Mouse (Mus musculus) bone marrow macrophage, adult 2 months (primary cell): ENCODE measurements around the gene Dyrk1a. TPM values are rescaled to one million over a fixed set of nuclear protein-coding genes. Genes with fewer than 3 reads are reported as not detected.

ENCODE experiments used
- H3K27ac ChIP-seq: 2 replicates; pipeline ENCODE4 v1.5.1; 2012; ENCODE audit warnings: low read depth, low read length; ENCODE audit not compliant: insufficient read depth
- H3K4me1 ChIP-seq: 2 replicates; pipeline ENCODE4 v1.6.1; 2012; ENCODE audit warnings: low read length; ENCODE audit not compliant: control insufficient read depth, insufficient read depth
- H3K4me3 ChIP-seq: 2 replicates; pipeline ENCODE4 v1.5.1; 2012; ENCODE audit warnings: mild to moderate bottlenecking, low read length, moderate library complexity; ENCODE audit not compliant: insufficient read depth
- CTCF ChIP-seq: IDR thresholded peaks from 2 replicates; pipeline ENCODE4 v1.5.1; 2012; ENCODE audit warnings: low read depth, mild to moderate bottlenecking, low read length, moderate library complexity
- POLR2A ChIP-seq: IDR thresholded peaks from 2 replicates; pipeline ENCODE4 v1.6.1; 2012; ENCODE audit warnings: mild to moderate bottlenecking, low read depth, low read length, borderline replicate concordance
- polyA plus RNA-seq: library from polyadenylated mRNA; stranded (reverse); fragments of >200 nt; gene quantifications from 2 replicates; pipeline ENCODE4 v1.2.4, GENCODE M21; 2012; ENCODE audit not compliant: missing spikeins, insufficient read depth, insufficient read length

Gene Dyrk1a
- polyA plus RNA-seq, 1 experiment = 34.4 TPM

DNA sequence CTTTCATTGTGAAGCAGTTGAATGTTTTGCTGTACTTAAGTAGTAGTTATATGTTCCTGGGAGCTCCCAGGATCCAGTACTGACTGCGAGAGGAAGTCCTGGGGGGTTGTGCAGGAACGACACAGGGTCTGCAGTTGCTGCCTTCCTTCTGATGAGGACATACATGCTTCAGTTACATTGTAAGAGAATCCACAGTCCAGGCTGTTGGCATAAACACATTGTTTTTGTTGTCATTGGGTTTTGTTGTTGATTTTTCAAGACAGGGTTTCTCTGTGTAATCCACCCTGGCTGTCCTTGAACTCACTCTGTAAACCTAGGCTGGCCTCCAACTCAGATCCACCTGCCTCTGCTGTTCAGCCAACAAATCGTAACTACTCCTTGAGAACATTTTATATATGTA is 80.1 kb downstream of the Dyrk1a start:
- no peak overlapping the region for H3K4me3 ChIP-seq
- H3K4me1 ChIP-seq = peaks cover 49% of the 10 kb centered on the region
- TF ChIP-seq POLR2A (no peak), CTCF (no peak)
- H3K27ac ChIP-seq = no peak overlapping the region

GRCm38 (mm10) chr16:94652091-94652713 is 82.4 kb downstream of the Dyrk1a start:
- H3K27ac ChIP-seq = no peak overlapping the region
- no peak overlapping the region for H3K4me3 ChIP-seq
- peaks cover 39% of the 10 kb centered on the region for H3K4me1 ChIP-seq
- TF ChIP-seq CTCF (no peak), POLR2A (no peak)

- TF ChIP-seq CTCF = no peak
- no peak for TF ChIP-seq POLR2A
- Histone ChIP-seq H3K4me3 (no peak overlapping the region), H3K27ac (no peak overlapping the region), H3K4me1 (peaks cover 15% of the 10 kb centered on the region)
These were observed 85.3 kb downstream of the Dyrk1a start for GRCm38 (mm10) chr16:94655083-94655482.

- no peak overlapping the region for H3K4me3 ChIP-seq
These were observed 87.1 kb downstream of the Dyrk1a start for GRCm38 (mm10) chr16:94656891-94657290.

GRCm38 (mm10) chr16:94659394-94659793 is 89.6 kb downstream of the Dyrk1a start:
- Histone ChIP-seq H3K27ac (no peak overlapping the region), H3K4me3 (no peak overlapping the region), H3K4me1 (peaks cover 4% of the 10 kb centered on the region; the same call in 1 of the 2 replicates)
- no peak for TF ChIP-seq POLR2A
- TF ChIP-seq CTCF = no peak

More at GRCm38 (mm10) chr16:94656891-94657290, 87.1 kb downstream of the Dyrk1a start:
- TF ChIP-seq CTCF (no peak), POLR2A (no peak)
- peaks cover 8% of the 10 kb centered on the region for H3K4me1 ChIP-seq
- H3K27ac ChIP-seq = no peak overlapping the region

DNA sequence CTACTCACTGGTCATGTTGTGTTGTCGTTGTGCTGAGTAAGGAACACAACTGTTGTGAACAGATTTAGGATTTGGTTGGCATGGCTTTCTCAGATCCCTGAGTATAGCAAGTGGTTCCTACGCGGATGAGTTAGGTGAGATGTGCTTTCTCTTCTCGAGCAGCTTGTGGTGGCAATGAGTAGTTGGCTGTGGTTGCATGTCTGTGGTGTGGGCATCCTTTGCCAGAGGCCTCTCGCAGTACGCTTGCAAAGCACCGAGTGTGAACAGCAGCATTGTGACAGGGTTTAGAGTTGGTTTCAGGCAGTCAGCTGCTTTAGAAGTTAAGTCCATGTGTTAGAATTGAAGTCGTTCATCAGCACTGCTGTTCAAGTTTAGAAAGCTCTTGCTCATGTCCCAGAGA is 90.4 kb downstream of the Dyrk1a start:
- no peak overlapping the region for H3K4me3 ChIP-seq
- H3K4me1 ChIP-seq = 0 out of 2 replicates have a peak, but pooled peaks cover 2% of the 10 kb centered on the region
- no peak for TF ChIP-seq CTCF
- no peak for TF ChIP-seq POLR2A
- H3K27ac ChIP-seq = no peak overlapping the region

DNA sequence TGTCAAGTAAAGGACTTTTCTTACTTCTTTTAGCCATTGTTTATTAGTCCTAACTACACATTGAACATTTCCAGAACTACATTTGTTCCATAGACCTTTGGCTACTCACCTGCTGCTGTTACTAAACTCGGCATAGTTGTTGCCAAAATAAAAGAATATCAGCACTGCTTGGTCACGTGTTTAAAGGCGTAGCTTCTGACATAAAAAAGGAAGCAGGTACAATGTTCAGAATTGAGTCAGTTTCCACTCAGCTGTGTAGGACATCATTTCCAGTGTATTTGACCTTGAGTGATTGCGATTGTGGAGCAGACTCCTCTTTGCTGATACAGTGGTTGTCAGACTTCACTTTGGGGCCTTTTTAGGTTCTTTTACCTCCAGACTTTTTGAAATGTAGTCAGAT is 97.7 kb downstream of the Dyrk1a start:
- TF ChIP-seq CTCF (no peak), POLR2A (no peak)
- Histone ChIP-seq H3K27ac (no peak overlapping the region), H3K4me3 (no peak overlapping the region), H3K4me1 (no peaks in the 10 kb centered on the region)

DNA sequence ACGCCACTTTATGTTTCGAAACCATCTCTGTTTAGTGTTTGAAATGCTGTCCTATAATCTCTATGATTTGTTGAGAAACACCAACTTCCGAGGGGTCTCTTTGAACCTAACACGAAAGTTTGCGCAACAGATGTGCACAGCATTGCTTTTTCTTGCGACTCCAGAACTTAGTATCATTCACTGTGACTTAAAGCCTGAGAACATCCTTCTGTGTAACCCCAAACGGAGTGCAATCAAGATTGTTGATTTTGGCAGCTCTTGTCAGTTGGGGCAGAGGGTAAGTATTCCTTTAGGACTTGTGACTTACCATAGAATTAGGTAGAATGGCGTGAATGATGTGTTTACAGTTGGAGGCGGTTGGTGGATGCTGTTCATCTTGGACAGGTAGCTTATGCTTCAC is 101.5 kb downstream of the Dyrk1a start:
- Histone ChIP-seq H3K4me3 (no peak overlapping the region), H3K4me1 (no peaks in the 10 kb centered on the region), H3K27ac (no peak overlapping the region)
- no peak for TF ChIP-seq CTCF
- TF ChIP-seq POLR2A = no peak

- H3K27ac ChIP-seq = no peak overlapping the region
- TF ChIP-seq CTCF = no peak
- TF ChIP-seq POLR2A = no peak
- H3K4me1 ChIP-seq = no peaks in the 10 kb centered on the region
- H3K4me3 ChIP-seq = no peak overlapping the region
These were observed 111.1 kb downstream of the Dyrk1a start for GRCm38 (mm10) chr16:94680924-94681323.

GRCm38 (mm10) chr16:94681760-94682159 is 112.0 kb downstream of the Dyrk1a start:
- TF ChIP-seq POLR2A = no peak
- TF ChIP-seq CTCF = no peak
- H3K4me1 ChIP-seq = no peaks in the 10 kb centered on the region
- H3K4me3 ChIP-seq = no peak overlapping the region
- no peak overlapping the region for H3K27ac ChIP-seq

DNA sequence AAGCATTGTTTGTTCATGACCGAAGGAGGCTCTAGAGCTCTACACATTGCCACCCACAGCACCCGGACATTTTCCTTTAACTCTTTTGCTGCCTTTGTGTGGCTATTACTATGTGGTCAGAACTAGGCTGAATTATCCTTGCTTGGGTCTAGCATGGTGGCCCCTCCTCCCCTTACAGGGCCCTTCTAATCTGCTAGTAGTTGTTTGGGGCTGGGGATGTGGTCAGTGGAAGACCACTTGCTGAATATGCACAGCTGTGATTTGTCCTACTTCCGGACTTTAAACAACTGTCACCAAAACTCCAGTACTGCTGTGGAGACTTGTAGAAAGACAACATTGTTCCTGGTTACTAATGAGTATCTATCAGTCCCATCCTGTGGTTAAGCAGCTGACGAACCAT is 114.2 kb downstream of the Dyrk1a start:
- Histone ChIP-seq H3K4me3 (no peak overlapping the region), H3K4me1 (peaks cover 4% of the 10 kb centered on the region; the same call in 1 of the 2 replicates), H3K27ac (no peak overlapping the region)
- TF ChIP-seq POLR2A (no peak), CTCF (no peak)
